Mouse (Mus musculus) heart, postnatal 10 days (tissue): Measurements from ENCODE around the gene Tut1. TPM values are rescaled to one million over a fixed set of nuclear protein-coding genes. Genes with fewer than 3 reads are reported as not detected.
"Not testable (repeated sequence)": the region's sequence is repeated elsewhere in the genome, so short reads cannot be mapped to it uniquely, and the experiment has no call there.

Source experiments
- DNase-seq, 2 experiments: peaks; one replicate each; pipeline ENCODE4 v3.0.0; 2021
- intact Hi-C: fragments of 180-260 bp; cut with DNase I; formaldehyde crosslinking; loops from one replicate; pipeline ENCODE4 v1.15.1; 2025
- total RNA-seq, 2 experiments: library from RNA; stranded (reverse); gene quantifications; 2 replicates each; pipeline ENCODE4 v1.2.3; 2021

Gene Tut1
- total RNA-seq, 2 experiments from 2014 or later = 8.5 to 10.4 TPM

DNA sequence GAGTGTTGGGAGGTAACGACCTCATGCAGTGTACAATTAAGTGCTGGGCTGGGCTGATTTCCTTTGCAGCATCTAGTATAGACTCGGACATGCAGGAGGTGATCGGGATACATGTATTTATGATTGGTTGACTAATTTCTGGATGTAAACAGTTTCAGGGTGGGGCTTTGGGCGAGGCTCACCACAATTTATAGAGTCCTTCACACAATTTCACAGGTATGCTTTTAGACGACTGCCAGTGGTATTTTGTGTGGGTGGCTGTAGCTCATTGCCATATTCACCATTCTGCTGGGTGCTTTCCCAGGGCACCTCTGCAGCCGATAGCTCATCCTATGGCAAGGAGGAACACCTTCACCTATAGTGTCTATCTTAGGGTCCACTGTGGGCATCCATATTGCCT is 44.9 kb downstream of the Tut1 start:
- DNase-seq = no peak
- intact Hi-C loops = no loop called here

GRCm38 (mm10) chr19:8999223-8999622 is 45.6 kb downstream of the Tut1 start:
- no peak for DNase-seq
- intact Hi-C loops = no loop called here

DNA sequence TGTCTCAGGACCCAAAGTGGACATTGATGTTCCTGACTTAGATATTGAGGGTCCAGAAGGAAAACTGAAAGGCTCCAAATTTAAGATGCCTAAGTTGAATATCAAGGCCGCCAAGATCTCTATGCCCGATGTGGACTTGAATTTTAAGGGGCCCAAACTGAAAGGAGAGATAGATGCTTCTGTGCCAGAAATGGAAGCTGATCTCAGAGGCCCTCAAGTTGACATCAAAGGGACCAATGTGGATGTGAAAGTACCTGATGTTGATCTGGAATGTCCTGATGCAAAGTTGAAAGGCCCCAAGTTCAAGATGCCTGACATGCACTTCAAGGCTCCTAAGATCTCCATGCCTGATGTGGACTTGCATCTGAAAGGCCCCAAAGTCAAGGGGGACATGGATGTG is 53.3 kb downstream of the Tut1 start:
- DNase-seq, intact Hi-C loops: not testable (repeated sequence)

Other genes starting within 250 kb of the Tut1 start
- 10 to 100 TPM; 36.6 to 56.3 TPM for gene Slc3a2, start 230.5 kb upstream of the Tut1 start, total RNA-seq
- gene Wdr74, start 218.0 kb upstream of the Tut1 start, total RNA-seq = 10 to 100 TPM; 24.9 to 27.2 TPM
- gene 1700092M07Rik, start 213.1 kb upstream of the Tut1 start, total RNA-seq = not detected
- gene Stx5a, start 212.4 kb upstream of the Tut1 start, total RNA-seq = 10 to 100 TPM; 43.6 to 44.4 TPM
- 10 to 100 TPM; 61.7 to 67.6 TPM for gene Nxf1, start 196.8 kb upstream of the Tut1 start, total RNA-seq
- gene Tmem223, start 182.9 kb upstream of the Tut1 start, total RNA-seq = 100 to 1,000 TPM; 115 to 133 TPM
- gene Tmem179b, start 179.4 kb upstream of the Tut1 start, total RNA-seq = 10 to 100 TPM; 13.9 to 22.5 TPM
- 10 to 100 TPM in 1 of 2 experiments, 1 to 10 TPM in 1; 9.5 to 10.2 TPM for gene Taf6l, start 167.4 kb upstream of the Tut1 start, total RNA-seq
- 10 to 100 TPM; 72.7 to 76.0 TPM for gene Polr2g, start 155.3 kb upstream of the Tut1 start, total RNA-seq
- 1 to 10 TPM; 2.2 to 3.0 TPM for gene Zbtb3, start 151.3 kb upstream of the Tut1 start, total RNA-seq
- 10 to 100 TPM; 14.2 to 17.6 TPM for gene Ttc9c, start 134.5 kb upstream of the Tut1 start, total RNA-seq
- 10 to 100 TPM; 51.0 to 56.3 TPM for gene Hnrnpul2, start 133.8 kb upstream of the Tut1 start, total RNA-seq
- not detected for gene AC129217.1, start 124.1 kb upstream of the Tut1 start, total RNA-seq
- gene Bscl2, start 116.4 kb upstream of the Tut1 start, total RNA-seq = 10 to 100 TPM; 25.8 to 34.7 TPM
- not detected for gene Gng3, start 114.7 kb upstream of the Tut1 start, total RNA-seq
- 1 to 10 TPM; 4.2 to 5.1 TPM for gene Lrrn4cl, start 103.1 kb upstream of the Tut1 start, total RNA-seq
- 100 to 1,000 TPM; 123 to 126 TPM for gene Ubxn1, start 82.4 kb upstream of the Tut1 start, total RNA-seq
- 10 to 100 TPM; 50.4 to 58.1 TPM for gene Uqcc3, start 72.9 kb upstream of the Tut1 start, total RNA-seq
- gene Lbhd1, start 70.1 kb upstream of the Tut1 start, total RNA-seq = 1 to 10 TPM; 2.0 to 9.8 TPM
- not detected for gene Gm49403, start 69.9 kb upstream of the Tut1 start, total RNA-seq
- gene 1810009A15Rik, start 65.0 kb upstream of the Tut1 start, total RNA-seq = 10 to 100 TPM; 16.6 to 23.0 TPM
- gene Gm49416, start 64.9 kb upstream of the Tut1 start, total RNA-seq = 1 to 10 TPM in 1 of 2 experiments, not detected in 1; 6.4 TPM
- 10 to 100 TPM; 14.5 to 17.1 TPM for gene Ints5, start 60.8 kb upstream of the Tut1 start, total RNA-seq
- 10 to 100 TPM; 69.3 to 74.5 TPM for gene Ganab, start 55.8 kb upstream of the Tut1 start, total RNA-seq
- 10 to 100 TPM; 38.7 to 41.8 TPM for gene B3gat3, start 33.5 kb upstream of the Tut1 start, total RNA-seq
- gene Rom1, start 24.5 kb upstream of the Tut1 start, total RNA-seq = 1 to 10 TPM; 6.5 to 7.1 TPM
- gene Eml3, start 24.3 kb upstream of the Tut1 start, total RNA-seq = 10 to 100 TPM; 16.7 to 18.7 TPM
- 10 to 100 TPM; 54.4 to 59.5 TPM for gene Mta2, start 12.0 kb upstream of the Tut1 start, total RNA-seq
- 100 to 1,000 TPM; 283 to 289 TPM for gene Eef1g, start 13.2 kb downstream of the Tut1 start, total RNA-seq
- gene Ahnak, start 35.4 kb downstream of the Tut1 start, total RNA-seq = 100 to 1,000 TPM; 348 to 380 TPM
- 1 to 10 TPM in 1 of 2 experiments, not detected in 1; 4.2 TPM for gene Scgb1a1, start 134.1 kb downstream of the Tut1 start, total RNA-seq
- 10 to 100 TPM; 18.5 to 18.6 TPM for gene Asrgl1, start 181.8 kb downstream of the Tut1 start, total RNA-seq